Mouse (Mus musculus): ENCODE results near the gene Srcap. TPM values are rescaled to one million over a fixed set of nuclear protein-coding genes. Genes with fewer than 3 reads are reported as not detected.
A peak's percentile ranks its signal among the peaks of the same experiment; 100 is the strongest.
"Not testable (repeated sequence)": the region's sequence is repeated elsewhere in the genome, so short reads cannot be mapped to it uniquely, and the experiment has no call there.

Gene Srcap
- 63.8 and 64.6 TPM in 2 replicates for polyA plus RNA-seq (2011; ENCODE audit: insufficient read length, low read depth, missing spikeins)

DNA sequence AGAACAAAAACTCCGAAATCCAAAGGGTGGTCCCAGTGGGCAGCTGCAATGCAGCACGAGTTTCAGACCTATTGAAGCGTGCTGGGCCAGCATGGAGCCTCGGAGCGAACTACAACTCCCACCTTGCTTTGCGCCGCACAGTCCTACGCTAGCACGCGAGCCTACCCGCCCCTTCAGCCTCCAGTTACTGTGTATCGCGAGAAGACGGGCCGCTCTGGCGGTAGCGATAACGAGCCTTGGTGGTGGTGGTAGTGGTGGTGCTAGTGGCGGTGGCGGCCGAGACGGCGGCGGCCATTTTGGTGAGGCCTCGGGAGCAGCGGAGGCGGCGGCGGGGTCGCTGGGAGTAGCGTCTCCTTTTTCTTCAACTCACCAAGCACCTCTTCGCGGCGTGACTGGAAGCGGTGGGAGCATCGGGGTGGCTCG is at the start of gene Srcap:
Srcap (plus strand) TSS at position 176 of the 423 bp plus-strand sequence.
- H3K4me3 ChIP-seq (ENCODE audit: insufficient read depth, low read length): peak within 1 kb of the TSS; percentile 73
- peak within 1 kb of the TSS; percentile 93 for H3K27ac ChIP-seq (ENCODE audit: insufficient read depth, low read length)
- TF ChIP-seq CTCF (IDR thresholded peaks at IDR 0.05; ENCODE audit: borderline replicate concordance, insufficient read depth, low read length) (no peak), POLR2A (IDR thresholded peaks at IDR 0.05; ENCODE audit: low read depth, low read length) (peak; percentile 92)
- H3K4me1 ChIP-seq (ENCODE audit: control insufficient read depth, insufficient read depth, low read length): peaks cover 2% of the 10 kb centered on the region; the same call in 1 of the 2 replicates

DNA sequence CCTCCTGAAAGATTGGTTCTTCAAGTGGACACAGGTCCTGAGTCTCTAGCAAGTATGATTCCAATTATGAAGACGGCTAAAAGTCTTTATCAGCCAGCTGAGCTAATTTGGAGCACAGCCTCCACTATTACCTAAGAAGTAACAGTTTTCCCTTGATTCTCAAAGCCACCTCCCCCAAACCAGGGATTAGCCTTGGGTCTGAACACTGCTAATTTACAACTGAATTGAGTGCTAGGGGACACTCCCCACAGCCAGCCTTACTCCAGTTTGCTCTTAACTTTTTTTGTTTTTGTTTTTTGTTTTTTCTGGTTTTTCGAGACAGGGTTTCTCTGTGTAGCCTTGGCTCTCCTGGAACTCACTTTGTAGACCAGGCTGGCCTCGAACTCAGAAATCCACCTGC is 46.6 kb upstream of the Srcap start:
- no peak overlapping the region for H3K27ac ChIP-seq (ENCODE audit: insufficient read depth, low read length)
- H3K4me1 ChIP-seq (ENCODE audit: control insufficient read depth, insufficient read depth, low read length): no peaks in the 10 kb centered on the region
- no peak overlapping the region for H3K4me3 ChIP-seq (ENCODE audit: insufficient read depth, low read length)
- TF ChIP-seq CTCF (IDR thresholded peaks at IDR 0.05; ENCODE audit: borderline replicate concordance, insufficient read depth, low read length) (no peak), POLR2A (IDR thresholded peaks at IDR 0.05; ENCODE audit: low read depth, low read length) (no peak)

DNA sequence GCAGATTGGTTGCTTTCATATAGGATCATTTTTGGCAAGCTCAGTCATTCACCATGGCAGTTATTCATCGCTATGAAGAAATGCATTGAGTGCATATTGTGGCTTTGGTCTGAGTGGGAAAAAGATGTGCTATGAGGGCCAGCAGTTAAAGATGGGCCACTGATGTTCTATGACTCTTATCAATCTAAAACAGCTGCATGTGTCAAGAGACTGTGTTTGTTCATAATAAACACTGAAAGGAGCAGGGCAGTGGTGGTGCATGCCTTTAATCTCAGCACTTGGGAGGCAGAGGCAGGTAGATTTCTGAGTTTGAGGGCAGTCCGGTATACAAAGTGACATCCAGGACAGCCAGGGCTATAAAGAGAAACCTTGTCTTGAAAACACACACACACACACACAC is 46.1 kb upstream of the Srcap start:
- H3K4me1 ChIP-seq (ENCODE audit: control insufficient read depth, insufficient read depth, low read length); H3K27ac ChIP-seq (ENCODE audit: insufficient read depth, low read length); H3K4me3 ChIP-seq (ENCODE audit: insufficient read depth, low read length): not testable (repeated sequence)

DNA sequence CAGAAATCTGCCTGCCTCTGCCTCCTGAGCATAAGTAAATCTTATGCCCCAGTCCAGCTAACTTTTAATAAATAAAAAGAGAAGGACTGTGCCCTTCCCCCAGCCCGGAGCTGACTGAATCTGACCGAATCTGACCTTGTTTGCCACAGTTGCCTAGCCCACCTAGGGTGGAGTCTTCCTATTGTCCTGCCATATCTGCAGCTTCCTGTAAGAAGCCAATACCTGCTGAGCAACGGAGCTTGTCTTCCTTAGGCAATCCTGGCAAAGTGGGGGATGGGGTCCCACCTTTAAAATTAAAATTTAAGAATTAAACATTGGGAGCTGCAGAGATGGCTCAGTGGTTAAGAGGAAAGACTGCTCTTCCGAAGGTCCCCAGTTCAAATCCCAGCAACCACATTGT is 45.2 kb upstream of the Srcap start:
- Histone ChIP-seq H3K27ac (ENCODE audit: insufficient read depth, low read length) (no peak overlapping the region), H3K4me3 (ENCODE audit: insufficient read depth, low read length) (no peak overlapping the region), H3K4me1 (ENCODE audit: control insufficient read depth, insufficient read depth, low read length) (no peaks in the 10 kb centered on the region)
- TF ChIP-seq CTCF (IDR thresholded peaks at IDR 0.05; ENCODE audit: borderline replicate concordance, insufficient read depth, low read length) (no peak), POLR2A (IDR thresholded peaks at IDR 0.05; ENCODE audit: low read depth, low read length) (no peak)

DNA sequence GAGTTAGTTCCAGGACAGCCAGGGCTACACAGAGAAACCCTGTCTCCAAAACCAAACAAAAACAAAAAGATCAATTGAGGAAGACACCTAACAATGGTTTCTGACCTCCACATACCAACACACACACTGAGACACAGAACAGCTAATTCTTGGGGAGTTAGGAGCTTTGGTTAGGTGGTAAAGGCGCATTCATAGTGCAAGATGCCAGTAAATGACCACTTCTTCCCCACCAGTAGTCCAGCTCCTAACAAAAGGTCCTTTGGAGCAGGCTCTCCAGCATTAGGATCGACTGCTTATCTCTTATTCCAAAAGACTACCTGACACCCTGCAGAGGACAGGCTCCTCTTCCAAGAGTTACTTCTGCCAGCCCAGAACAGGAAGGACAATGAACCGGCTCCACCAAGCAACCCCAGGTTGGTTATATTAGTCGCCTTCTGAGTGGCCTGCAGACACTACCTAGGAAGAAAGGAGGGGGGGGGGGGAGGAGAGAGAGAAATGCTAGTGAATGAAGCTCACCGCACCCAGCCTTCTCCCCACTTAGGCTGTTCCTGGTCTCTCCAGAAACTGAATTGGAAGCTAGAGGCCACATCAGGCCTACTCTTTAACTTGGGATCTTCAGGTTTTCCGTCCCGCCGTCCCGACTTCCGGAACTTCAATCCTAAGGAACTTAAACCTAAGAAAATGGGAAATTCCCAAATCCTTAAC is 41.6 kb upstream of the Srcap start:
- Histone ChIP-seq H3K27ac (ENCODE audit: insufficient read depth, low read length) (peak overlapping the region; percentile 94), H3K4me3 (ENCODE audit: insufficient read depth, low read length) (peak overlapping the region; percentile 69), H3K4me1 (ENCODE audit: control insufficient read depth, insufficient read depth, low read length) (peaks cover 5% of the 10 kb centered on the region; the same call in 1 of the 2 replicates)
- TF ChIP-seq POLR2A (IDR thresholded peaks at IDR 0.05; ENCODE audit: low read depth, low read length) (peak; percentile 32; the same call in 1 of the 2 replicates), CTCF (IDR thresholded peaks at IDR 0.05; ENCODE audit: borderline replicate concordance, insufficient read depth, low read length) (no peak)

DNA sequence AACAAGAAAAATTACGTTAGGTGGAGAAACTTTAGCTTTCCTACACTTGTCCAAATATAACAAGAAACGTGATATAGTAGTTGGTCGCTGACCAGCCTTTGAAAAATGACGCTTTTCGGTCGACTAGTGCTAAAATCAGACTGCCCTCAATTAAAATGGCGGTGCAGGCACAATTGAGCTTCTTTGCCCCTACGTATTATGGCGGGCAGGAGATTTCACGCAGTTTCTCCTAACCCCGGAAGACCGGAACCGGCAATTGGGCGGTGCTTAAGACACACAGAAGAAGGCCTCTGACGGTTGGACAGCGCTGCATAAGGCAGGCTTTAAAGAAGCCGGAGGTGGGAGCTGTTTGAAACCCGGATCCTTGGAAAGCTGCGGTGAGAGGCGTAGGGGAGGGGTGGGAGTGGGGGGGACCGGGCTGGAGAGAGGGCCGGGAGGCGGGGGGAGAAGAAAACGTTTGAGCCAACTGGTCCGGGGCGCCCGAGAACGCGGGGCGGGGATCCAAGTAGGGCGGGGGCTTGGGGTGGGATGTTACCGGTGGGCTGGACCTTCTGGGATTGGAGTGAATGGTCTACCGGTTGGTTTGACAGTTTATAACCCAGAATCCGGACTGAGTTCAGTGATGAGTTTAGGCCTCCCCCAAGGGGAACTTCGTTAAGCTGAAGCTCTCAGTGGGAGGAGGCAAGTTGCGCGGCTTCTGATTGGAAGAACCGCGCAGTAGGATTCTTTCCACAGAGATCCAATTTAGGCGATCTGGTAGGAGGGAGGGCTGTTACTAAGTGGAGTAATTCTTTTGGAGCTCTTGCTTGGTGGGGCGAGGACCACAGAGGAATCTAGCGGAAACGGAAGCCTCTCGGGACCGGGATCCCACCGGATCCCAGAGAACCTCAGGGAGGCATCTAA is 40.8 kb upstream of the Srcap start:
- Histone ChIP-seq H3K4me3 (ENCODE audit: insufficient read depth, low read length) (peak overlapping the region; percentile 69), H3K27ac (ENCODE audit: insufficient read depth, low read length) (peak overlapping the region; percentile 98), H3K4me1 (ENCODE audit: control insufficient read depth, insufficient read depth, low read length) (peaks cover 5% of the 10 kb centered on the region; the same call in 1 of the 2 replicates)
- TF ChIP-seq CTCF (IDR thresholded peaks at IDR 0.05; ENCODE audit: borderline replicate concordance, insufficient read depth, low read length) (no peak), POLR2A (IDR thresholded peaks at IDR 0.05; ENCODE audit: low read depth, low read length) (peak; percentile 81)

DNA sequence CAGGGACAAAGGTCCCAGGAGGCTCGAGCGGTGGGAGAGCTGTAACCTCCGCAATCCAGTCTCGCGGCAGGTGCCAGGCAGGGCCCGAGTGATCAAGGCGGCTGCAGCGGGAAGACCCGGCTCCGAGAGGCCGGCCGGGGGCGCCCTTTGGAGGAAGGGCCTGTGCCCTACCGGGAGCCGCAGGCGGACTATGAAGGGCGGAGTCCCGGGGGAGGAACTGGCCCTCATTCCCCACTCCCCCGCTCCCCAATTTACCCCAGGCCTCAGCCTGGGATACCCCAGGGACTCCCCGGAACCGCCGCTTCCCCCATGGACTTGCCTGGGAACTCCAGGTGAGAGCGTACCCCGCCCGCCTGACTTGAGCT is 40.2 kb upstream of the Srcap start:
- TF ChIP-seq CTCF (IDR thresholded peaks at IDR 0.05; ENCODE audit: borderline replicate concordance, insufficient read depth, low read length) (no peak), POLR2A (IDR thresholded peaks at IDR 0.05; ENCODE audit: low read depth, low read length) (no peak; the same call in 1 of the 2 replicates)
- H3K27ac ChIP-seq (ENCODE audit: insufficient read depth, low read length): peak overlapping the region; percentile 98
- H3K4me3 ChIP-seq (ENCODE audit: insufficient read depth, low read length): peak overlapping the region; percentile 65
- H3K4me1 ChIP-seq (ENCODE audit: control insufficient read depth, insufficient read depth, low read length): peaks cover 9% of the 10 kb centered on the region

DNA sequence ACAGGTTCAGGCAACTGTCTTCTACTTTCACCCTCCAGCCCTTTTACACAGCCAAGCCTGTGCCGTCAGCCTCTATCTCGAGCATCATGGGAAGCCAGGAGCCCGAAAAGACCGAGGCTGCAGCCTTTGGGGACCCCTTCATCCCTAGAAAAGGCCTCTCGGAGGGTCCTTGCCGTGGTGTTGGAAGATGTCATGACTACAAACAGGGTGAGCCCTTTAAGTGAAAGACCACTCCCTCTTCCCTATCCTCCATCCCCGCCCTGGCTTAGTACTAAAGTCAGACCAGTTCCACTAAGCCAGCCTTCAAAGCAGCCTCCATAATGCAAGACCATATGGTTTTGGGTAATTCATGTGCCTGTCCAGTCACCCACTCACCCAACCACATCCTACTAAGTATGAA is 39.7 kb upstream of the Srcap start:
- H3K4me3 ChIP-seq (ENCODE audit: insufficient read depth, low read length): peak overlapping the region; percentile 65
- H3K27ac ChIP-seq (ENCODE audit: insufficient read depth, low read length): peak overlapping the region; percentile 98
- TF ChIP-seq CTCF (IDR thresholded peaks at IDR 0.05; ENCODE audit: borderline replicate concordance, insufficient read depth, low read length) (no peak), POLR2A (IDR thresholded peaks at IDR 0.05; ENCODE audit: low read depth, low read length) (peak; percentile 57; the same call in 1 of the 2 replicates)
- peaks cover 9% of the 10 kb centered on the region for H3K4me1 ChIP-seq (ENCODE audit: control insufficient read depth, insufficient read depth, low read length)

DNA sequence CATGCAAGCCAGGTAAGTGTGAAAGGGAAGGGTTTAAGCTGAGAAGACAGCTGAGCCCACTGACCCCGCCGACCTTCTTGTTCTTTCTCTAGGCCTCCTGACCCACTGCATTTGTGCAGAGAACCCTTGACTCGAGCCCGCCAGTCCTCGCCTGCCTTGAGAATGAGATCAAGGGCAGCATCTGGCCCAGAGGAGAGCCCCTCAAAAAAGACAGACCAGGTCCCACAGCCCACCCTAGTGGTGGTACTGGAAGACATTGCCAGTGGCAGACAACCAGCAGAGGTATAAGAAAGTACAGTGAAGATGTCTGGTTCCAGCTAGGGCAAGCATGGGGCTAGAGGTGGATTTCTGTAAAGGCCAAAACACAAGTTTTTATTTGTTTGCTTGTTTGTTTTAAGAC is 38.1 kb upstream of the Srcap start:
- Histone ChIP-seq H3K4me1 (ENCODE audit: control insufficient read depth, insufficient read depth, low read length) (peaks cover 9% of the 10 kb centered on the region), H3K4me3 (ENCODE audit: insufficient read depth, low read length) (no peak overlapping the region), H3K27ac (ENCODE audit: insufficient read depth, low read length) (no peak overlapping the region)
- no peak for TF ChIP-seq CTCF (IDR thresholded peaks at IDR 0.05; ENCODE audit: borderline replicate concordance, insufficient read depth, low read length)
- no peak for TF ChIP-seq POLR2A (IDR thresholded peaks at IDR 0.05; ENCODE audit: low read depth, low read length)

Measured in embryonic fibroblast, embryonic 13.5 days (primary cell).